Mouse (Mus musculus) kidney, adult 10 weeks (tissue): ENCODE results near the gene Ccr8. TPM values are rescaled to one million over a fixed set of nuclear protein-coding genes. Genes with fewer than 3 reads are reported as not detected.

ENCODE experiments used
- polyA plus RNA-seq: library from polyadenylated mRNA; stranded (reverse); fragments of 350-450 nt; fragmentation: Illumina TruSeq; extraction: RNeasy Lipid Tissue Mini Kit (QIAGEN cat#74804); gene quantifications from one replicate; pipeline ENCODE4 v1.2.3, GENCODE M21; 2014; ENCODE audit warnings: low read depth, low replicate concordance

Gene Ccr8
- polyA plus RNA-seq: not detected

DNA sequence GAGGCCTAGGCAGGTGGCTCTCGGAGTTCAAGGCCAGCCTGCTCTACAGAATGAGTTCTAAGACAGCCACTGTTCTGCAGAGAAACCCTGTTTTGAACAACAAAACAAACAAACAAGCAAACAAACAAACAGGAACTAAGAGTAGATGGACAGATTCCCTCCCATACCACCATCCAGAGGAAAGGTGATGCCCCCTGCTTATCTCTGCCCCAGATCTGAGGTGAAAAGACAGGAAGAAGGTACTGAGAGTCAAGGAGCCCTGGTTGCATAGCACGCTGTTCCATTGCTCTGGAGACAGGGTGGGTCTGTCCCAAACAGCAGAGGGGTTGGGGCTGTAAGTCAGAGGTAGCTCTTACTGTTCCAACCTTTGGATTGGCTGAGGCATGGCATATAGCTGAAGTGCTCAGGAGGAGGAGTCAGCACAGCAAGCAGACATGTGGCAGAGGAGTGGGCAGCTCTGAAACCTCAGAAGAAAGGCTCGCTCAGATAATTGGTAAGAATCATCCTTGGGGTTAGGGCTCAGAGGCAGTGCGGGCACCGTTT lies at the start of gene Ccr8:
Gene Ccr8 (plus strand): TSS at position 419 of the 543 bp plus-strand sequence.

DNA sequence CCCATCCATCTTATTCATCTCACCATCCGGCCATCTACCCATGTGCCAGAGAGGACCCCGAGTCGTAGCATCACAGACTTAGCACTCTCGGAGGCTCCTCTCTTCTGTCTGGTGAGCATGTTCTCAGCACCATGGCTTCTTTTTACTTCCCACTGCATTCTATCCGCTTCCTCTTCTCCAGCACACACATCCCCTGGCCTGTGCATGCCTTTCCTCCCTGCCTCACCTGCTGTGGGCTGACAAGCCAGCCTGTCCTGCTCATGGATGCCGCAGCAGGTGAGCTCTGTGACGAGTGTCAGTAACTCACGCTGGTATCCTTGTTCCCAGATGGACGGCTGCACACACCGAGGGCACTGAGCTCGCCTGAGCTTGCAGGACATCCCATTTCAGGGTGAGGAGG lies 22.1 kb upstream of the Ccr8 start, which contains the start of gene Cx3cr1:
Gene Cx3cr1 (minus strand): TSS at position 101 of the 400 bp plus-strand sequence.

DNA sequence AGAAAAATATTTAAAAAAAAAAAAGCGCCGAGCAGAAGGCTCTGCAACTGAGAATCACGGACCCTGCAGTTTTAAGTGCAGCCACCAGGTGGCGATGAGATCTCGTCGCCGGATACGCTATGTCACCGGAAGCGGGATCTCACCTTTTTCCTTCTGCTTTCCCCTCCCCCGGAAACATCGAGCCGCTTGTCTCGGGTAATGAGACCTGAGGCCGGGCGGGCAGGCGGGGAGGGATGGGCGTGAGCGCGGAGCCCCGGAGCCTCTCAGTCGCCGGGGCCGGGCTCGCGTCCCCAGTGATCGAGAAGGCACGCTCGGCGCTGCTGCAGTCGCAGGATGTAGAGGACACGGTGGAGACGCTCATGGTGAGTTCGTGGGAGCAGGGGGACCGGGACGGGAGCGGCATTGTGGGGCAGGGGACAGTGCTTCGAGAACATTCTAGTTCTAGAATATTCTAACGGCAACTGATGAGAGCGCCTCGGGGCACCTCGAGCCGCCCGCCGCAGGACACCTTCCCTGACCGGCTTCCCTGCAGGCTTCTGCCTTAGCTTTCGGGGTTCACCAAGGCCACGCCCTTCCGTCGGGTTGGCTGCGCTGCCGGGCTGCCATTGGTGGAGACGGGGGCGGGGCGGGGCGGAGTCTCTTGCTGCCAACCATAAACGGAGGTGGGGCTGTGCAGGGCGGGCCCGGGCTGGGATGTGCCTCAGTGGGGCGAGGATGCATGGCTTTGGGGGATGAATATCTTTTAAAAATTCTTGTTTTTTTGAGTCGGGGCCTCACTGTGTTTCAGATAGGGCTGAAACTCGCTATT lies 18.5 kb downstream of the Ccr8 start, which contains the start of gene Slc25a38:
Gene Slc25a38 (plus strand): TSS at position 164 of the 808 bp plus-strand sequence.

DNA sequence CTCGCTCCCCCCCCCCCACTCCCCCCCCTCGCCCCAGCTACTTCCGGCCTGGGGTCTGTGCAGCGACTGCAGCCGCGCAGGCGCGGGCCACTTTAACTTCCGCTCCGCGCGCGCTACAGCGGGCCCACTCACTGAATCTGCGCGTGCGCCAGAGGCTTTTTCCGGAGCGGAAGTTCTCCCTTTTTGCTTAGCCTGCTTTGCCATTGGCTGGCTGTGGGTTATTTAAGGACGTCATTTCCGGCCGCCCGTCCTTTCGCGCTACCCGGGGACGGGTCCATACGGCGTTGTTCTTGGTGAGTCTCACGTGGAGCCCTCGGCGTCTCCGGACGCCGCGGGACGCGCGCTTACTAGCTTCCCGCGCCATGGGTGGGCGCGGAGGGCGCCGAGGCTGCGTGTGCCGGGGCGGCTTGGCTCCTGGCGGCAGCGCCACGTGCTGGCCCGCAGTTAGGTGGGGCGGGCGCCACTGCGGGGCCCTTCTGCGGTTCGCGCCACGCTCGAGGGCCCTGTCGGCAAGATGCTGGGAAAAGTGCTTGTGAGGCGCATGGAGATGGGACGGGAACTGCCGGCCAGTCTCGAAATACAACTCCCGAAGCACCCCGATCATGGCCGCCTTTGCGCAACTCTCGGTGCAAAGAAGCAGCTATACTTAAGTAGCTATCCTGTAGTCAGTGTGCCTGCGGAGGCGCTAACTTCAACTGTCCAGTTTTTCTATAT lies 35.8 kb downstream of the Ccr8 start, which contains the start of gene Rpsa:
Gene Rpsa (plus strand): TSS at position 152 of the 714 bp plus-strand sequence.

Other genes with a start within 250 kb of the Ccr8 start
- 46.8 TPM for gene Wdr48, start 197.2 kb upstream of the Ccr8 start, polyA plus RNA-seq
- gene Gorasp1, start 154.5 kb upstream of the Ccr8 start, polyA plus RNA-seq: 2.5 TPM
- not detected for gene Ttc21a, start 154.5 kb upstream of the Ccr8 start, polyA plus RNA-seq
- not detected for gene Csrnp1, start 107.5 kb upstream of the Ccr8 start, polyA plus RNA-seq
- not detected for gene Xirp1, start 68.5 kb upstream of the Ccr8 start, polyA plus RNA-seq
- 2.6 TPM for gene Cx3cr1, start 22.2 kb upstream of the Ccr8 start, polyA plus RNA-seq
- gene Slc25a38, start 18.3 kb downstream of the Ccr8 start, polyA plus RNA-seq: 1.4 TPM
- 115 TPM for gene Rpsa, start 35.6 kb downstream of the Ccr8 start, polyA plus RNA-seq
- gene Mobp, start 57.6 kb downstream of the Ccr8 start, polyA plus RNA-seq: not detected
- 0.28 TPM for gene Myrip, start 209.4 kb downstream of the Ccr8 start, polyA plus RNA-seq